8 mouse cellular contexts compared by ENCODE assay signal in the genomic region with DNA sequence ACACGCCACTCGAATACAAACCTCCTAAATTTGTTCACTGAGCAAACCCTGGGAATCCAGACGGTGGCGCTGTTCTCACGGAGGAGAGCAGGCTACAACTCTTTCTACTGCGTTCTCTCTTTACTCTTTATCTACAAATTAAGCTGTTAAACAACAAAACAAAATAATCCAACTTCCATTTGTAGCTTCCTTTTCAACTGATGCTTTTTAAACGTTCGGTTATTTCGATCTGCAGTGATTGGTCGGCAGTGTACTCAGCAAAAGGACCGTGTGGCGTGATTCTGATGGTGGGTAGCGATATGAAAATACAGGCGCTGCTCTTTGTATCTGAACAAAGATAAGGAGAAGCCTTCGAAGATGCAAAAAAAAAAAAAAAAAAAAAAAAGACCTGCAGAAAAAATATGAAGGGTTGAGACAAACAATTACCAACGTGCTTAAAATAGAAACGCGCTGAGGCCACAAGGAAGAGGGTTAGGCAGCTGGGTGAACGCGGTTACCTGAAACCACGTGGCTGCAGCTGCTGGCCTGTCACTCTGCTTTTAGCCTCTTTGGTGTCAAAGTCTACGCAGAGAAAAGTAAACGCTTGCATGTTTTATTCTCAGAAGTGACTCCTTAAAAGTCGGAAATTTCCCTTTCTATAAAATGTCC.
DNase-seq lines count a peak whose midpoint lies in the region; ATAC-seq and TF ChIP-seq lines count a peak whose summit lies in the region.

No protein-coding gene starts in this region.

- H3K4me2 ChIP-seq in intestine, postnatal 0 days (replicated peaks; ENCODE audit: low read depth): peak overlapping the region; percentile 65
- peak overlapping the region; percentile 74 for H3K4me2 ChIP-seq in liver, postnatal 0 days (ENCODE audit: low read depth, low read length)
- peak overlapping the region; percentile 62 for H3K4me2 ChIP-seq in neural tube, embryonic 13.5 days

- no peak for TF ChIP-seq POLR2A in ES-Bruce4 (IDR thresholded peaks at IDR 0.05; ENCODE audit: insufficient read depth, low read length)

- H3K4me1 ChIP-seq in ES-Bruce4 (ENCODE audit: control insufficient read depth, insufficient read depth, low read length): peaks cover 3% of the 10 kb centered on the region
- no peaks in the 10 kb centered on the region for H3K4me1 ChIP-seq in intestine, postnatal 0 days (replicated peaks; ENCODE audit: control insufficient read depth, insufficient read depth, low read length)
- H3K4me1 ChIP-seq in liver, postnatal 0 days (ENCODE audit: insufficient read depth): peaks cover 4% of the 10 kb centered on the region; the same call in 1 of the 2 replicates
- peaks cover 8% of the 10 kb centered on the region; the same call in 1 of the 2 replicates for H3K4me1 ChIP-seq in neural tube, embryonic 13.5 days (replicated peaks)

- H3K9me3 ChIP-seq in ES-Bruce4 (replicated peaks; ENCODE audit: control insufficient read depth, insufficient read depth, low read length, poor library complexity, severe bottlenecking): no peaks in the 10 kb centered on the region
- H3K9me3 ChIP-seq in intestine, postnatal 0 days (ENCODE audit: control insufficient read depth): no peaks in the 10 kb centered on the region
- H3K9me3 ChIP-seq in liver, postnatal 0 days (ENCODE audit: low read length): no peaks in the 10 kb centered on the region
- no peaks in the 10 kb centered on the region for H3K9me3 ChIP-seq in neural tube, embryonic 13.5 days

- 1% methylated on average over 24 of the region's 24 CpGs for WGBS in intestine, postnatal 0 days
- under 1% methylated on average over 24 of the region's 24 CpGs for WGBS in liver, postnatal 0 days (ENCODE audit: insufficient replicate concordance)
- WGBS in neural tube, embryonic 13.5 days: 5% methylated on average over 24 of the region's 24 CpGs

- intact Hi-C loops in gastrocnemius, postnatal 14 days (cut with DNase I; ENCODE audit: low total_unique reads): loop anchor here (10.0 kb wide), 1 partner anchor 411 kb away; no protein-coding TSS in a partner anchor

- DNase-seq in 3134 (ENCODE audit: extremely low read depth, insufficient read length, low spot score): peak; percentile 19
- peak; percentile 35 for DNase-seq in cerebellum, adult 8-10 months
- peak; percentile 59 for DNase-seq in gastrocnemius, postnatal 14 days
- peak; percentile 82 for DNase-seq in liver, postnatal 0 days
- peak; percentile 68 to 77 for DNase-seq in thymus, postnatal 36 days

- no peaks in the 10 kb centered on the region for H3K27me3 ChIP-seq in ES-Bruce4 (ENCODE audit: control insufficient read depth, insufficient read depth, low read length, poor library complexity, severe bottlenecking)
- H3K27me3 ChIP-seq in intestine, postnatal 0 days (replicated peaks; ENCODE audit: control insufficient read depth, insufficient read depth, low read length): no peaks in the 10 kb centered on the region
- H3K27me3 ChIP-seq in liver, postnatal 0 days (ENCODE audit: insufficient read depth, low read length): no peaks in the 10 kb centered on the region
- no peaks in the 10 kb centered on the region for H3K27me3 ChIP-seq in neural tube, embryonic 13.5 days

- peak overlapping the region; percentile 41; the same call in 1 of the 2 replicates for H3K4me3 ChIP-seq in ES-Bruce4 (ENCODE audit: low read depth, low read length)
- peak overlapping the region; percentile 43 for H3K4me3 ChIP-seq in intestine, postnatal 0 days (ENCODE audit: low read depth, low read length)
- peak overlapping the region; percentile 42 for H3K4me3 ChIP-seq in liver, postnatal 0 days (ENCODE audit: low read depth, low read length)
- peak overlapping the region; percentile 42 for H3K4me3 ChIP-seq in neural tube, embryonic 13.5 days

- no peaks in the 10 kb centered on the region for H3K36me3 ChIP-seq in ES-Bruce4 (ENCODE audit: control insufficient read depth, insufficient read depth, low read length, poor library complexity, severe bottlenecking)
- no peaks in the 10 kb centered on the region for H3K36me3 ChIP-seq in intestine, postnatal 0 days (ENCODE audit: control insufficient read depth, insufficient read depth)
- no peaks in the 10 kb centered on the region for H3K36me3 ChIP-seq in liver, postnatal 0 days (replicated peaks; ENCODE audit: insufficient read depth, low read length)
- no peaks in the 10 kb centered on the region for H3K36me3 ChIP-seq in neural tube, embryonic 13.5 days

- no peak for TF ChIP-seq EP300 in ES-Bruce4 (IDR thresholded peaks at IDR 0.05; ENCODE audit: insufficient read depth, low read depth, low read length)
- no peak for TF ChIP-seq EP300 in liver, postnatal 0 days (IDR thresholded peaks at IDR 0.05; ENCODE audit: low read depth)

- peak; percentile 71 for TF ChIP-seq CTCF in ES-Bruce4 (IDR thresholded peaks at IDR 0.05; ENCODE audit: low read depth, low read length)
- peak; percentile 88 for TF ChIP-seq CTCF in intestine, postnatal 0 days (IDR thresholded peaks at IDR 0.05; ENCODE audit: low read depth)
- peak; percentile 88 for TF ChIP-seq CTCF in liver, postnatal 0 days (IDR thresholded peaks at IDR 0.05; ENCODE audit: low read depth)

- H3K27ac ChIP-seq in ES-Bruce4 (ENCODE audit: insufficient read depth, low read length): no peak overlapping the region
- peak overlapping the region; percentile 46; the same call in 1 of the 2 replicates for H3K27ac ChIP-seq in intestine, postnatal 0 days (ENCODE audit: low read depth, low read length)
- H3K27ac ChIP-seq in liver, postnatal 0 days (ENCODE audit: low read depth): 0 out of 2 replicates have a peak overlapping the region, but pooled peaks have one; percentile 3
- H3K27ac ChIP-seq in neural tube, embryonic 13.5 days (replicated peaks): no peak overlapping the region

- 0 out of 2 replicates have a peak overlapping the region, but pooled peaks have one; percentile 42 for H3K9ac ChIP-seq in ES-Bruce4 (ENCODE audit: low read depth, poor library complexity, severe bottlenecking)
- H3K9ac ChIP-seq in intestine, postnatal 0 days (ENCODE audit: low read depth, low read length): peak overlapping the region; percentile 27; the same call in 1 of the 2 replicates
- H3K9ac ChIP-seq in liver, postnatal 0 days (replicated peaks): no peak overlapping the region
- peak overlapping the region; percentile 70 for H3K9ac ChIP-seq in neural tube, embryonic 13.5 days

- peak; percentile 88 for ATAC-seq in intestine, postnatal 0 days
- peak; percentile 72 for ATAC-seq in liver, postnatal 0 days
- ATAC-seq in neural tube, embryonic 13.5 days (ENCODE audit: low read depth): peak; percentile 41; the same call in 1 of the 2 replicates

Comparison
In these comparisons a context has a peak if more than half of its experiments do, and no peak if none do; other contexts are left out.
1. DNase-seq: peak in every context shown above with its lines; median percentile 82 in liver, postnatal 0 days; 72 in thymus, postnatal 36 days; 59 in gastrocnemius, postnatal 14 days; 35 in cerebellum, adult 8-10 months; 19 in 3134.
2. H3K27ac ChIP-seq: peak in intestine, postnatal 0 days (single experiment) and liver, postnatal 0 days (single experiment); none in ES-Bruce4 (single experiment) and neural tube, embryonic 13.5 days (single experiment).
3. Peak in every context shown above with its lines, with median percentiles within 50 percentile points of each other: H3K4me3 ChIP-seq, CTCF ChIP-seq, ATAC-seq and H3K4me2 ChIP-seq.